Mouse (Mus musculus): ENCODE results near the gene Phrf1. TPM values are rescaled to one million over a fixed set of nuclear protein-coding genes. Genes with fewer than 3 reads are reported as not detected.
"Not testable (repeated sequence)": the region's sequence is repeated elsewhere in the genome, so short reads cannot be mapped to it uniquely, and the experiment has no call there.

Phrf1 gene
- polyA plus RNA-seq, 1 experiment from 2014 or later, result 59.5 TPM

- Histone ChIP-seq H3K4me3 (ENCODE audit: low read depth, low read length) (no peak overlapping the region), H3K4me1 (ENCODE audit: control insufficient read depth, insufficient read depth, low read length) (peaks cover 14% of the 10 kb centered on the region; the same call in 1 of the 2 replicates), H3K36me3 (ENCODE audit: control insufficient read depth, insufficient read depth, low read length) (no peaks in the 10 kb centered on the region), H3K27ac (ENCODE audit: low read depth, low read length) (no peak overlapping the region), H3K27me3 (ENCODE audit: control insufficient read depth, insufficient read depth, low read length) (no peaks in the 10 kb centered on the region), H3K9me3 (ENCODE audit: control insufficient read depth, low read length) (no peaks in the 10 kb centered on the region), H3K9ac (replicated peaks; ENCODE audit: low read depth, low read length) (no peak overlapping the region), H3K4me2 (ENCODE audit: low read depth, low read length) (peak overlapping the region; percentile 59; the same call in 1 of the 2 replicates)
- WGBS, result 89% methylated on average over 4 of the region's 4 CpGs
- ATAC-seq (ENCODE audit: low read depth), result no peak
These were observed 5.8 kb upstream of the Phrf1 start for GRCm38 (mm10) chr7:141222696-141223215.

DNA sequence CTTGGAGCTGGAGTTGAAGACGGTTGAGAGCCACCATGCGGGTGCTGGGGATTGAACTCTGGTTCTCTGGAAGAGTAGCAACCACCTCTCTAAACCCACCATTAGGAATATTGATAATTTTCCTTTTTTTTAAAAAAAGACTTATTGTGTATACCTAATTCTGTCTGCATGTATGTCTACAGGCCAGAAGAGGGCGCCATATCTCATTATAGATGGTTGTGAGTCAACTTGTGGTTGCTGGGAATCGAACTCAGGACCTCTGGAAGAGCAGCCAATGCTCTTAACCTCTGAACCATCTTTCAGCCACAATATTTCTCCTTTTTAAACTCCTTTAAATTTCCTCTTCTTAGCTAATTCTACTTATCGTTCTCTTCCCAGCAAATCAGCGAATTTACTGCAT, 2.0 kb upstream of the Phrf1 start:
- 85% methylated on average over 6 of the region's 6 CpGs for WGBS
- Histone ChIP-seq H3K4me2 (ENCODE audit: low read depth, low read length) (no peak overlapping the region), H3K27ac (ENCODE audit: low read depth, low read length) (no peak overlapping the region), H3K4me1 (ENCODE audit: control insufficient read depth, insufficient read depth, low read length) (peaks cover 23% of the 10 kb centered on the region), H3K9ac (replicated peaks; ENCODE audit: low read depth, low read length) (no peak overlapping the region), H3K9me3 (ENCODE audit: control insufficient read depth, low read length) (no peaks in the 10 kb centered on the region), H3K27me3 (ENCODE audit: control insufficient read depth, insufficient read depth, low read length) (peaks cover 5% of the 10 kb centered on the region; the same call in 1 of the 2 replicates), H3K4me3 (ENCODE audit: low read depth, low read length) (no peak overlapping the region), H3K36me3 (ENCODE audit: control insufficient read depth, insufficient read depth, low read length) (no peaks in the 10 kb centered on the region)
- no peak for ATAC-seq (ENCODE audit: low read depth)

DNA sequence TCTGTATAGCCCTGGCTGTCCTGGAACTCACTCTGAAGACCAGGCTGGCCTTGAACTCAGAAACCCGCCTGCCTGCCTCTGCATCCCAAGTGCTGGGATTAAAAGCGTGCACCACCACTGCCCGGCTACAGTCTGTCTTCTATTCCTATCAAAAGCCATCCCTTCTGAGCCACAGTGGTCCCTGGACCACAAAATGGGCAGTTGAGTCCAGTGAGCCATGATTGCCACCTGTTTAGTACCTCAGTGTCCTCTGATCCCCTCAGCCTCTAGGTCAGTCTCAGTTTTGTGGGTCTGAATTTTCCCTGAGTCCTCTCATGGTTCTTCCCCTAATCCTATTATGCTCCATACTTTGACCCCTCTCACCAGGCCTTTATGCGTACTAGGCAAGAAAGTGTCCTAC, 788 bp upstream of the Phrf1 start:
- Histone ChIP-seq H3K4me3 (ENCODE audit: low read depth, low read length) (peak overlapping the region; percentile 99; the same call in 1 of the 2 replicates), H3K27ac (ENCODE audit: low read depth, low read length) (no peak overlapping the region)

DNA sequence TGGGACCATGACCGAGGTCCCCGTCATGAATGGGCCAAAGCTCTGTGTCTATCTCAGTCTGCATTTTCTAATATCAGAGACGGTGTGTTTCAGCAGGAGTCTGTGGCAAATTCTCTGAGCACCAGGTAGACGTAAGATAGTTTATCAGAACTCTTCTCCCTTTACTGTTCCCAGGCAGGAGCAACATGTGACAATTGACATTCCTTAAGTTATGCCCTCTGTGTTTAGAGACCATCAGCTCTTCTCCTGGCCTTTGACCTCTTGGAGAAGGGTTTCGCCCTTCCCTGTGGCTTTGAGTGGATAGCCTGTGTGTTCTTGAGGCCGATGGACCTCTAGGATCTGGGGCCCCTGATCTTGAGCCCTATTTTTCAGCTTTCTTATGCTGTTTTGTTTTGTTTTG, 1.1 kb downstream of the Phrf1 start:
- 67% methylated on average over 6 of the region's 6 CpGs for WGBS
- Histone ChIP-seq H3K27me3 (ENCODE audit: control insufficient read depth, insufficient read depth, low read length) (peaks cover 5% of the 10 kb centered on the region; the same call in 1 of the 2 replicates), H3K4me1 (ENCODE audit: control insufficient read depth, insufficient read depth, low read length) (peaks cover 15% of the 10 kb centered on the region), H3K27ac (ENCODE audit: low read depth, low read length) (no peak overlapping the region), H3K9ac (replicated peaks; ENCODE audit: low read depth, low read length) (peak overlapping the region; percentile 93), H3K36me3 (ENCODE audit: control insufficient read depth, insufficient read depth, low read length) (peaks cover 25% of the 10 kb centered on the region), H3K9me3 (ENCODE audit: control insufficient read depth, low read length) (no peaks in the 10 kb centered on the region), H3K4me3 (ENCODE audit: low read depth, low read length) (peak overlapping the region; percentile 99), H3K4me2 (ENCODE audit: low read depth, low read length) (peak overlapping the region; percentile 94)
- no peak for ATAC-seq (ENCODE audit: low read depth)

More for the DNA sequence above, 788 bp upstream of the Phrf1 start:
- Histone ChIP-seq H3K4me2 (ENCODE audit: low read depth, low read length) (peak overlapping the region; percentile 1; the same call in 1 of the 2 replicates), H3K36me3 (ENCODE audit: control insufficient read depth, insufficient read depth, low read length) (peaks cover 11% of the 10 kb centered on the region), H3K27me3 (ENCODE audit: control insufficient read depth, insufficient read depth, low read length) (peaks cover 5% of the 10 kb centered on the region; the same call in 1 of the 2 replicates), H3K4me1 (ENCODE audit: control insufficient read depth, insufficient read depth, low read length) (peaks cover 15% of the 10 kb centered on the region), H3K9me3 (ENCODE audit: control insufficient read depth, low read length) (no peaks in the 10 kb centered on the region), H3K9ac (replicated peaks; ENCODE audit: low read depth, low read length) (no peak overlapping the region; the same call in 1 of the 2 replicates)
- ATAC-seq (ENCODE audit: low read depth), result no peak
- WGBS, result 81% methylated on average over 4 of the region's 4 CpGs

DNA sequence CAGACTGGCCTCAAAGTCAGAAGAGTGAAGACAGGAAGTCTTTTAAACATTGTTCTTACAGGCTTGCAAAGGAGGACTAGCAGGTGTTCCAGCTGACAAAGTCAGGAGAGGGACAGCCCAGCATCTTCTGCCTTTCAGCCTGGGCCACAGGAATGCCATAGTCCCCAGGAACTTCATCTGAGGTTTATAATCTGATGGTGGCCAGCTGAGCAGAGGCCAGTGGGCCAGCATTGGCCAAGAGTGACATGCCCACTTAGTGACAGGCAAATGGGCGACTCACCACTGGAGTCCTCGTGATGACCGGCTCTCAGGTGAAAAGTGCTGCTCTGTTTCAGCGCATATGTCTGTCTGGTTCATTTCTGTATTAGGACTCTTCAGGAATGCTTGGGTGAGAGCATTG, 2.0 kb downstream of the Phrf1 start:
- no peaks in the 10 kb centered on the region for H3K9me3 ChIP-seq (ENCODE audit: control insufficient read depth, low read length)
- ATAC-seq (ENCODE audit: low read depth), result no peak
- H3K4me3 ChIP-seq (ENCODE audit: low read depth, low read length), result no peak overlapping the region
- H3K27ac ChIP-seq (ENCODE audit: low read depth, low read length), result no peak overlapping the region
- H3K27me3 ChIP-seq (ENCODE audit: control insufficient read depth, insufficient read depth, low read length), result peaks cover 5% of the 10 kb centered on the region; the same call in 1 of the 2 replicates
- no peak overlapping the region for H3K4me2 ChIP-seq (ENCODE audit: low read depth, low read length)
- peaks cover 33% of the 10 kb centered on the region for H3K36me3 ChIP-seq (ENCODE audit: control insufficient read depth, insufficient read depth, low read length)
- peaks cover 15% of the 10 kb centered on the region for H3K4me1 ChIP-seq (ENCODE audit: control insufficient read depth, insufficient read depth, low read length)
- H3K9ac ChIP-seq (replicated peaks; ENCODE audit: low read depth, low read length), result no peak overlapping the region
- 97% methylated on average over 4 of the region's 4 CpGs for WGBS

DNA sequence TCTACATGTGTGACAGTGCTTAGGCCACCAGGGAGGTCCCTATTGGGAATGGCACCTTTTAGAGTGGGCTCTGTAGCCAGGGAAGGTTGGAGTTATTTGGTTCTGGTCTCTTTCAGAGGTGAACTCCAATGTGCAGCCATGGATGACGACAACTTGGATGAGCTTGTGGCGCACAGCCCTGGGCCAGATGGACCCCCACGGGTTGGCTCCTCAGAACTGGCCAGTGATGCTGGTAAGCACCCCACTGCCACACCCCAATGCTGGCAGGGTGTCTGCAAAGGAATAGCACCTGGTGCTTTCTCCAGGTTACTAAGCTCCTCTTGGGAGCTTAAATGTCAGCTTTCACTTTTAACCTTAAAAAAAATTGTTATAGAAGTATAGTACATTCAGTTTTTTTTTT, 2.5 kb downstream of the Phrf1 start:
- Histone ChIP-seq H3K4me3 (ENCODE audit: low read depth, low read length) (no peak overlapping the region), H3K9me3 (ENCODE audit: control insufficient read depth, low read length) (no peaks in the 10 kb centered on the region), H3K4me1 (ENCODE audit: control insufficient read depth, insufficient read depth, low read length) (peaks cover 15% of the 10 kb centered on the region), H3K4me2 (ENCODE audit: low read depth, low read length) (no peak overlapping the region), H3K27me3 (ENCODE audit: control insufficient read depth, insufficient read depth, low read length) (peaks cover 5% of the 10 kb centered on the region; the same call in 1 of the 2 replicates), H3K27ac (ENCODE audit: low read depth, low read length) (no peak overlapping the region), H3K9ac (replicated peaks; ENCODE audit: low read depth, low read length) (no peak overlapping the region), H3K36me3 (ENCODE audit: control insufficient read depth, insufficient read depth, low read length) (peaks cover 36% of the 10 kb centered on the region)
- no peak for ATAC-seq (ENCODE audit: low read depth)
- 94% methylated on average over 3 of the region's 3 CpGs for WGBS

DNA sequence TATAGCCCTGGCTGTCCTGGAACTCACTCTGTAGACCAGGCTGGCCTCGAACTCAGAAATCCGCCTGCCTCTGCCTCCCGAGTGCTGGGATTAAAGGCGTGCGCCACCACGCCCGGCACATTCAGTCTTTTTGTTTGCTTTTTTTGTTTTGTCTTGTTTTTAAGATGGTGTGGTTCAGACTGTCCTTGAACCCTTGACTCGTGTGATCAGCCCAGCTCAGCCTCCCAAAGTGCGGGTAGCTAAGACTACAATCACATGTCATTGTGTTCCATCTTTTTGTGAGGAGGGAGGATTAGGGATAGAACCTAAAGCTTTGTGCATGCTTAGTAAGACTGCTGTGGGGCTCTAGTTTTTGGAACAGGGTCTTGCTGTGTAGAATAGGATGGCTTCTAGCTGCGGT, 3.0 kb downstream of the Phrf1 start:
- Histone ChIP-seq H3K4me1 (ENCODE audit: control insufficient read depth, insufficient read depth, low read length) (peaks cover 15% of the 10 kb centered on the region), H3K4me3 (ENCODE audit: low read depth, low read length) (no peak overlapping the region), H3K27ac (ENCODE audit: low read depth, low read length) (no peak overlapping the region), H3K27me3 (ENCODE audit: control insufficient read depth, insufficient read depth, low read length) (peaks cover 5% of the 10 kb centered on the region; the same call in 1 of the 2 replicates), H3K4me2 (ENCODE audit: low read depth, low read length) (no peak overlapping the region), H3K36me3 (ENCODE audit: control insufficient read depth, insufficient read depth, low read length) (peaks cover 39% of the 10 kb centered on the region), H3K9ac (replicated peaks; ENCODE audit: low read depth, low read length) (no peak overlapping the region), H3K9me3 (ENCODE audit: control insufficient read depth, low read length) (no peaks in the 10 kb centered on the region)
- WGBS, result 92% methylated on average over 10 of the region's 10 CpGs
- ATAC-seq (ENCODE audit: low read depth), result no peak

GRCm38 (mm10) chr7:141250486-141250885, 21.9 kb downstream of the Phrf1 start:
- not testable (repeated sequence) for H3K27me3 ChIP-seq (ENCODE audit: control insufficient read depth, insufficient read depth, low read length); H3K27ac ChIP-seq (ENCODE audit: low read depth, low read length); H3K4me1 ChIP-seq (ENCODE audit: control insufficient read depth, insufficient read depth, low read length); H3K9me3 ChIP-seq (ENCODE audit: control insufficient read depth, low read length); H3K9ac ChIP-seq (replicated peaks; ENCODE audit: low read depth, low read length); H3K4me3 ChIP-seq (ENCODE audit: low read depth, low read length); ATAC-seq (ENCODE audit: low read depth); H3K4me2 ChIP-seq (ENCODE audit: low read depth, low read length)
- 91% methylated on average over 4 of the region's 4 CpGs for WGBS
- peaks cover 36% of the 10 kb centered on the region for H3K36me3 ChIP-seq (ENCODE audit: control insufficient read depth, insufficient read depth, low read length)

DNA sequence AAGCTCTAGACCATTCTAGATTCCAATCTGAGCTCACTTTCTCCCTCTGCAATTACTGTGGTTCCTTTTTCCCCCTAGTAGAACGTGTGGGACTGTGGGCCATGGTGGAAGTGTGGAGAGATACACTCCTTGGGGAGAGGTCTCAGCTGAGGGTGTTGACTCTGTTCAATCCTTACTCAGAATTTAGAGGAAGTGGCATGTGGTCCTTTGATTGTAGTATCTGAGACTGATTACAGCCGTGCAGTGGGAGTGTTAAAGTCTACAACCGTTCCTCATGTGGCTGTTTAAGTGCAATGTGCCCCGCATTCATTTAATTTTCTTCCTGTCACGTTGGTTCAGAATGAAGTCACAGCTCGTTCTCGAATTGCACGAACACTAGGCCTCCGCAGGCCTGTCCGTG, 27.6 kb downstream of the Phrf1 start:
- H3K4me2 ChIP-seq (ENCODE audit: low read depth, low read length), result no peak overlapping the region
- H3K36me3 ChIP-seq (ENCODE audit: control insufficient read depth, insufficient read depth, low read length), result peaks cover 70% of the 10 kb centered on the region
- H3K27me3 ChIP-seq (ENCODE audit: control insufficient read depth, insufficient read depth, low read length), result no peaks in the 10 kb centered on the region
- no peak overlapping the region for H3K4me3 ChIP-seq (ENCODE audit: low read depth, low read length)
- H3K9me3 ChIP-seq (ENCODE audit: control insufficient read depth, low read length), result no peaks in the 10 kb centered on the region
- ATAC-seq (ENCODE audit: low read depth), result no peak
- no peak overlapping the region for H3K27ac ChIP-seq (ENCODE audit: low read depth, low read length)
- no peaks in the 10 kb centered on the region for H3K4me1 ChIP-seq (ENCODE audit: control insufficient read depth, insufficient read depth, low read length)
- WGBS, result 94% methylated on average over 10 of the region's 10 CpGs
- no peak overlapping the region for H3K9ac ChIP-seq (replicated peaks; ENCODE audit: low read depth, low read length)

Measured in neural tube, embryonic 14.5 days (tissue).